Mouse (Mus musculus): ENCODE measurements around the gene Gm43720. TPM values are rescaled to one million over a fixed set of nuclear protein-coding genes. Genes with fewer than 3 reads are reported as not detected.

The Gm43720 gene
- 0.13 and 0.17 TPM in 2 replicates for polyA plus RNA-seq (2015; fragmentation: Nextera tagmentation; extraction: Ambion mirVana)

DNA sequence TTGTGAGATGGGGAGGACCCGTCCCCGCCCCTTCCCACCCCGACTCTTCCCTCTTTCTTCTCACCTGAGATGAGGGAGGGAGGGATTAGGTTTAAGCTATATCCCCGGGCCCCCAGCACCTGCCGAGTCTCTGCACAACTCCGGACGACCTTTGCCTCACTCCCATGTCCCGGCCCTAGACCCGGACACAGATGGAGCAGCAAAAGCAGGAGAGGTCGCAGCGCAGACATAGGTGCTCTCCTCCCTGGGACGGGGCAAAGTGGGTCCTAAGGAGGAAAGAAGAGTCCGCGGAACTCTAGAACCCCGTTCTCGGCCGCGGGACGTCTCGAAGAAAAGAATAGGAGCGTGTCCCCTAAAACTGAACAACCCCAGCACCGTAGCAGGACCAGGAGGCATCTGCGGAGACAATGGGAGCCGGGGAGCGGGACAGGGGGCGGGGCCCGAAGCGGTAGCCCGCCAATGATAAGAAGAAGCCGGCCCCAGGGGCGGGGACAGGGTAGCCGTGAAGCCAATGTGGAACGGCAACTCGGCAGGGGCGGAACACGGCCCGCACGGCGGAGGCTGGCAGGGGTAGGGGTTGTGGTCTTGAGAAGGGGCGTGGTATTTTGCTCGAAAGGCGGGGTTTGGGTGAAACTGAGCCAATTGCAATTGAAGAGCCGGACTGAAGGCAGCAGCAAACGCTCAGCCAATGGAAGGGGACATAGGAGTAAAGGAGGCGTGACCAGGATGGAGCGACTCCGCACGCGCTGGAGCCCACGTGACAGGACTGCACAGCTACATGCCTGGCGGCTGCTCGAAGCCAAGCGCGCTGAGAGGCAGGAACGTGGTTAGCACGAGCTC lies at the start of gene Gm43720, which contains the start of the genes Gpc2 and Stag3:
Gene Gm43720 (minus strand): TSS at position 374 of the 840 bp plus-strand sequence.
Gene Gpc2 (minus strand): TSS at position 421 of the 840 bp plus-strand sequence.
Gene Stag3 (plus strand): TSS at position 656 of the 840 bp plus-strand sequence.
- H3K4me1 ChIP-seq: peaks cover 19% of the 10 kb centered on the region
- H3K4me3 ChIP-seq (replicated peaks): peak within 1 kb of the TSS; percentile 69
- no peaks in the 10 kb centered on the region; the same call in 1 of the 2 replicates for H3K36me3 ChIP-seq
- H3K27ac ChIP-seq: 0 out of 2 replicates have a peak within 1 kb of the TSS, but pooled peaks have one; percentile 35
- peak within 1 kb of the TSS; percentile 50 for H3K9ac ChIP-seq
- H3K9me3 ChIP-seq: no peaks in the 10 kb centered on the region
- no peaks in the 10 kb centered on the region for H3K27me3 ChIP-seq (replicated peaks)
- peak within 1 kb of the TSS; percentile 88 for H3K4me2 ChIP-seq
- under 1% methylated on average over 56 of the region's 56 CpGs for WGBS
- peak; percentile 98 for ATAC-seq (ENCODE audit: insufficient read depth, low FRiP score, low read depth)

DNA sequence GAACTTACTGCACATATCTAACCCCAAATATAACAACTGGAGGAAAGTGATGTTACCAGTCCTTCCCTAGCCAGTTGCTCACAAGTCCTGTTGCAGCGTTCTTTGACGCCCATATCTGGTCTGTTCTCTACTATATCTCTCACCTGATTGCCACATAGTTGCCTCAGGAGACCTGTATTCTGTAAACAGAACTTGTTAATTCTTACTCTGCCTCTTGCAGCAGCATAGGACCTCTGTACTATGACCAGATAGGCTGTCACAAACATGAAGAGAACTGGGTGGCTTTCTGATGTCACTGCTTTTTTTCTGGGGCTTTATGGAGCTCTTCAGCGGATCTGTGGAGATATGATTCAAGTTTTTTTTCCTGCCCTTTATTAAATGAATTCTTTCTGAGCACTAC lies 33.0 kb upstream of the Gm43720 start:
- no peak for ATAC-seq (ENCODE audit: insufficient read depth, low FRiP score, low read depth)
- H3K36me3 ChIP-seq: no peaks in the 10 kb centered on the region
- H3K4me3 ChIP-seq (replicated peaks): no peak overlapping the region
- WGBS: 81% methylated on average over 3 of the region's 3 CpGs
- no peaks in the 10 kb centered on the region for H3K27me3 ChIP-seq (replicated peaks)
- H3K4me2 ChIP-seq: no peak overlapping the region
- H3K27ac ChIP-seq: no peak overlapping the region
- H3K4me1 ChIP-seq: no peaks in the 10 kb centered on the region
- H3K9ac ChIP-seq: no peak overlapping the region
- no peaks in the 10 kb centered on the region for H3K9me3 ChIP-seq

DNA sequence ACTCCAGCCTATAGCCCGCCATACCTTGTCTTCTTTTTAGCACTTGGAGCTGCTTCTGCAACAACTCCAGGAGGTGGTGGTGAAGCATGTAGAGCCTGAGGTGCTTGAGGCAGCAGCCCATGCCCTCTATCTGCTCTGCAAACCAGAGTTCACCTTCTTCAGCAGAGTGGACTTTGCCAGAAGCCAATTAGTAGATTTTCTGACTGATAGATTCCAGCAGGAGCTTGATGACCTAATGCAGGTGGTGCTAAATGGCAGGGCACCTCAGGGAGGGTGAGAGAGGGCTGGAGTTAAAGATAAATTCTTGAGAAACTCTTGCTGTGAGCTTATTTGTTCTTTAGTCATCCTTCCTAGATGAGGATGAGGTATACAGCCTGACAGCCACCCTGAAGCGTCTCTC lies 19.9 kb upstream of the Gm43720 start:
- 78% methylated on average over 2 of the region's 2 CpGs for WGBS
- Histone ChIP-seq H3K36me3 (no peaks in the 10 kb centered on the region), H3K4me1 (no peaks in the 10 kb centered on the region), H3K27me3 (replicated peaks) (no peaks in the 10 kb centered on the region), H3K4me2 (no peak overlapping the region), H3K9ac (no peak overlapping the region), H3K9me3 (no peaks in the 10 kb centered on the region), H3K4me3 (replicated peaks) (no peak overlapping the region), H3K27ac (no peak overlapping the region)
- no peak for ATAC-seq (ENCODE audit: insufficient read depth, low FRiP score, low read depth)

DNA sequence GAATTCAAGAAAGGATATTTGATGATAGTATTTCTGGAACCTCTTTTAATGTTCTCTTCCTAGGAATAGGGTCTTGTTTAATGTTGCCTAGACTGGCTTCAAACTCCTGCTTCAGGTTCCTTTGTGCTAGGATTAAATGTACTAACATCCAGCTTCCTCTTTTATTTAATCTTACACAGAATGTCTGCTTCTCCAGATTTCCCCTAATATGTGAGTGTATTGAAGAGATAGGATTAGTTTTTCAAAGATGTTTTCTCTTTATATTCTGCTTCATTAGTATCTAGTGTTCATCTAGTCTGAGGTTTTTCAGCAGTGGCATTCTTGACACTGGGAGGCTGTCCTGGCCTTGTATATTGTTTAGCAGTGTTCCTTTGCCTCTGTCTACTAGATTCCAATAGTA lies 14.4 kb upstream of the Gm43720 start:
- no peaks in the 10 kb centered on the region for H3K4me1 ChIP-seq
- no peak overlapping the region for H3K4me3 ChIP-seq (replicated peaks)
- no peak for ATAC-seq (ENCODE audit: insufficient read depth, low FRiP score, low read depth)
- H3K36me3 ChIP-seq: no peaks in the 10 kb centered on the region
- H3K9me3 ChIP-seq: no peaks in the 10 kb centered on the region
- no peaks in the 10 kb centered on the region for H3K27me3 ChIP-seq (replicated peaks)
- H3K9ac ChIP-seq: no peak overlapping the region
- H3K4me2 ChIP-seq: no peak overlapping the region
- H3K27ac ChIP-seq: no peak overlapping the region

DNA sequence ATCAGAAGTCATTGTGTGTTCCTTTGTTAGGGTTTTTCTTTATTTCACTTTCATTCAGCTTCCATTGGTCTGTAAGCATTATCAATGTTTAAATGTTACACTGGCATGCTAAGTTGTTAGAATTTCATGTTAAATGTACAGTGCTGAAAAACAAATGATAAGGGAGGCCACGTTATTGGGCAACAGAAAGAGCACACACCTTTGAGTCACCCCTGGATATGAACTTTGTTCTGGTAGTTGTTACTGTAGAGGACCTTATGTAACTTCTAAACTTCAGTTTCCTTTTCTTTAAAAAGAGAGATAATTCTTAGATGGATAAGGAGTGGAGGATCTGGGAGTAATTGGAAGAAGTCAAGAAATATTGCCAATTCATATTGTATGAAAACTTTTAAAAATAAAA lies 11.9 kb upstream of the Gm43720 start:
- H3K4me3 ChIP-seq (replicated peaks): no peak overlapping the region
- WGBS: 69% methylated on average over 1 of the region's 1 CpGs
- no peaks in the 10 kb centered on the region for H3K27me3 ChIP-seq (replicated peaks)
- no peak overlapping the region for H3K27ac ChIP-seq
- H3K9ac ChIP-seq: no peak overlapping the region
- H3K4me1 ChIP-seq: no peaks in the 10 kb centered on the region
- no peak overlapping the region for H3K4me2 ChIP-seq
- H3K36me3 ChIP-seq: no peaks in the 10 kb centered on the region
- ATAC-seq (ENCODE audit: insufficient read depth, low FRiP score, low read depth): no peak
- no peaks in the 10 kb centered on the region for H3K9me3 ChIP-seq

DNA sequence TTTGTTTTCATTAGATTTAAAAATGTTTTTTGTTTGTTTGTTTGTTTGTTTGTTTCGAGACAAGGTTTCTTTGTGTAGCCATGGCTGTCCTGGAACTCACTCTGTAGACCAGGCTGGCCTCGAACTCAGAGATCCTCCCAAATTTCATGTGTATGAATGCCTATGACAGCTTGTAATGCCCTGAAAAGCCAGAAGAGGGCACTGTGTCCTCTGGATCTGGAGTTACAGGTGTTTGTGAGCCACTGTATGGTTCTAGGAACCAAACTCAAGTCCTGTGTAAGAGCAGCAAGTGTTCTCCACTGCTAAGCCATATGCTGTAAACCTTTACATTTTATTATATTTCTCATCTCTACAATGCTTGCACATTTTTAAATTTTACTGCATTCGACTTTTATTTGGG lies 8.1 kb upstream of the Gm43720 start:
- no peaks in the 10 kb centered on the region for H3K4me1 ChIP-seq
- H3K9ac ChIP-seq: no peak overlapping the region
- no peak overlapping the region for H3K4me2 ChIP-seq
- H3K27me3 ChIP-seq (replicated peaks): no peaks in the 10 kb centered on the region
- 70% methylated on average over 3 of the region's 3 CpGs for WGBS
- H3K36me3 ChIP-seq: no peaks in the 10 kb centered on the region
- ATAC-seq (ENCODE audit: insufficient read depth, low FRiP score, low read depth): no peak
- no peak overlapping the region for H3K27ac ChIP-seq
- no peak overlapping the region for H3K4me3 ChIP-seq (replicated peaks)
- H3K9me3 ChIP-seq: no peaks in the 10 kb centered on the region

DNA sequence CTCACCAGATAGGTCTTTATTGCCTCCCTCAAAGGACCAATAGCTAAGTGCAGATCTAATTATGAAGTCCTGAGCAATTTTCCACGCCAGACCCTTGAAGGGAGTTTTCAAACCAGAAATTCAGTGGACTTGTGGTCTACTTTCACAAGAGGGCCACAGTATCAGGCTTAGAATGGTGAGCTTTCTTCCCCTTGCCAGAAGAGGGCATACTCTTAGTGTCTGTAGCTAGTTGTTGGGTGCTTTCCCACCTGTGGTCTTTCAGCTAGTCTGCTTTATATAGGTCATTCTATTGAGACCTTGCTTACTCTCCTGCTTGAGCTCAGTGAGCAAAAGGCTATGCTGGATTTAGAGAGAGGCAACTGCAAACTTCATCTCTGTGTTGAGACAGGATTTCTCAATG lies 3.8 kb upstream of the Gm43720 start:
- Histone ChIP-seq H3K4me1 (peaks cover 11% of the 10 kb centered on the region), H3K27ac (no peak overlapping the region), H3K4me2 (no peak overlapping the region), H3K9me3 (no peaks in the 10 kb centered on the region), H3K27me3 (replicated peaks) (no peaks in the 10 kb centered on the region), H3K9ac (no peak overlapping the region), H3K4me3 (replicated peaks) (no peak overlapping the region), H3K36me3 (no peaks in the 10 kb centered on the region)
- no peak for ATAC-seq (ENCODE audit: insufficient read depth, low FRiP score, low read depth)
- WGBS: 61% methylated on average over 1 of the region's 1 CpGs

DNA sequence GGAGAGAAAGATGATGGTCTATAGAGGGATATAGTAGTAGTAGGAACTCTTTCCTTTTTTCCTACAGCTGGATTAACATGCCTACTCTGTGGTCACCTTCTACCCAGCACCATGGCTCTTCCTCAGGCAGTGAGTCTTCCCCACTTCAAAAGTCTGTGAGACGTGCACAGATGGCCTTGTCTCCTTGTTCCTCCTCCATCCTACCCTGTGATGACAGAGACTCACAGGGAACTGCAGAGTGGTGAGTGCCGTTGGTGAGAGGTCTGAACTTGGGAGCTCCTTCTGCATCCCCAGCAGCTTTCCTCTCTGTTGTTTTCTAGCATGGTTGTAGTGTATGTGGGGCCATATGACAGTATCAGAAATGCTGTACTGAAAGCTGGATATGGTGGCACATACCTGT lies 2.0 kb upstream of the Gm43720 start:
- Histone ChIP-seq H3K4me3 (replicated peaks) (no peak overlapping the region), H3K4me1 (peaks cover 13% of the 10 kb centered on the region), H3K27me3 (replicated peaks) (no peaks in the 10 kb centered on the region), H3K27ac (no peak overlapping the region), H3K9me3 (no peaks in the 10 kb centered on the region), H3K9ac (no peak overlapping the region), H3K4me2 (no peak overlapping the region), H3K36me3 (no peaks in the 10 kb centered on the region; the same call in 1 of the 2 replicates)
- ATAC-seq (ENCODE audit: insufficient read depth, low FRiP score, low read depth): no peak
- WGBS: 73% methylated on average over 2 of the region's 2 CpGs

DNA sequence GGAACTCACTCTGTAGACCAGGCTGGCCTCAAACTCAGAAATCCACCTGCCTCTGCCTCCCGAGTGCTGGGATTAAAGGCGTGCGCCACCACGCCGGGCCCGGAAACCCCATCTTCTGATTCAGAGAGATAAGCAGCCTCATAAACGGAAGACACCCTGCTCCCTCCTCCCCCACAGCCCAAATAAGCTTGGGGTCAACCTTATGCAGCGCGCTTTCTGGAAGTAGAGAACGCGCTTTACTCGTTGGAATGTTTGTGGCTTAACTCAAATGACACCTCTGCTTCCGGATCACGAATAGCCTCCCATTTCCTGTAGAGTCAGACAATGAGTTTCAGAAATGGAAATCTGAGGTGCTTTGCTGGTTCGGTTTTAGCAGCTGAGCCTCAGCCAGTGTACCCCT lies 1.1 kb upstream of the Gm43720 start:
- no peak for ATAC-seq (ENCODE audit: insufficient read depth, low FRiP score, low read depth)
- Histone ChIP-seq H3K9me3 (no peaks in the 10 kb centered on the region), H3K27ac (no peak overlapping the region), H3K4me1 (peaks cover 18% of the 10 kb centered on the region), H3K9ac (no peak overlapping the region), H3K4me2 (no peak overlapping the region), H3K27me3 (replicated peaks) (no peaks in the 10 kb centered on the region), H3K4me3 (replicated peaks) (no peak overlapping the region), H3K36me3 (no peaks in the 10 kb centered on the region; the same call in 1 of the 2 replicates)
- 91% methylated on average over 15 of the region's 15 CpGs for whole genome bisulfite sequencing

DNA sequence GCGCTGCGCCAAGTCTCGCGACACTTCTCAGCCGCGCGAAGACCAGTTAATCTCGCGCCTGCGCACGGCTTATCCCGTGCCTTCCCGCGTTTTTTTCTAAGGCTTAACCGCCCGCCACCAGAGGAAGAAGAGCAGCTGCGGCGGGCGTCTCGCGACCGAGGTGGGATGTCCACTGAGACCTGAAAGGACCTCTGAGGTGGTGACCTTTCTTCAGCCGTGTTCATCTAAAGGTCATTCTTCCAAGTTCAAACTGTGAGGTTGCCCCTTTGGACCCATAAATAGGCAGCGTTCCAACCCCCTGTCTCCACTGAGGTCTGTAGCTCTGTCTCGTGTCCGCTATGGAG lies 639 bp upstream of the Gm43720 start:
- no peak overlapping the region for H3K9ac ChIP-seq

DNA sequence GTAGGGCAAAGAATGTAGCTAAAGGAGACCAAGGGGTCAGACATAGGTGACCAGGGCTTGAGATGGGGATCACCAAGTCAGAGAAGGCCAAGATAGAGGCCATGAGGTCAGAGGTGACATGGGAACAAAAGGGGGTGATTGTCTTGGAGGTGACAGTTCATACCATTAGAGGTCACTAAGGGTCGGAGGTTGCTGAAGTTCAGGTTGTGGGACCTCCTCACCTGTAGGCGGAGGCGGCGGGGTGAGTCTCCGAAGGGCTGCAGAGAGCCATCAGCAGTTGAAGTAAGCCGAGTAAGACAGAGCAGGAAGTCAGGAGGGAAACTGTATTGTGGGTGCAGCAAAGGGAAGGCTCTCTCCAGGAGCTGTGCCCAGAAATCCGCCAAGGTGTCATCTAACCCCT lies 1.8 kb downstream of the Gm43720 start:
- H3K27me3 ChIP-seq (replicated peaks): no peaks in the 10 kb centered on the region
- no peak overlapping the region for H3K4me2 ChIP-seq
- WGBS: 76% methylated on average over 7 of the region's 7 CpGs
- H3K27ac ChIP-seq: no peak overlapping the region
- peaks cover 23% of the 10 kb centered on the region for H3K4me1 ChIP-seq
- H3K36me3 ChIP-seq: no peaks in the 10 kb centered on the region; the same call in 1 of the 2 replicates
- H3K9me3 ChIP-seq: no peaks in the 10 kb centered on the region
- no peak for ATAC-seq (ENCODE audit: insufficient read depth, low FRiP score, low read depth)
- H3K9ac ChIP-seq: no peak overlapping the region
- H3K4me3 ChIP-seq (replicated peaks): no peak overlapping the region

More for the DNA sequence above, 639 bp upstream of the Gm43720 start:
- Histone ChIP-seq H3K4me3 (replicated peaks) (peak overlapping the region; percentile 69), H3K4me1 (peaks cover 19% of the 10 kb centered on the region), H3K36me3 (no peaks in the 10 kb centered on the region; the same call in 1 of the 2 replicates), H3K4me2 (peak overlapping the region; percentile 88), H3K9me3 (no peaks in the 10 kb centered on the region), H3K27me3 (replicated peaks) (no peaks in the 10 kb centered on the region), H3K27ac (no peak overlapping the region)
- WGBS: 17% methylated on average over 26 of the region's 26 CpGs
- ATAC-seq (ENCODE audit: insufficient read depth, low FRiP score, low read depth): no peak

DNA sequence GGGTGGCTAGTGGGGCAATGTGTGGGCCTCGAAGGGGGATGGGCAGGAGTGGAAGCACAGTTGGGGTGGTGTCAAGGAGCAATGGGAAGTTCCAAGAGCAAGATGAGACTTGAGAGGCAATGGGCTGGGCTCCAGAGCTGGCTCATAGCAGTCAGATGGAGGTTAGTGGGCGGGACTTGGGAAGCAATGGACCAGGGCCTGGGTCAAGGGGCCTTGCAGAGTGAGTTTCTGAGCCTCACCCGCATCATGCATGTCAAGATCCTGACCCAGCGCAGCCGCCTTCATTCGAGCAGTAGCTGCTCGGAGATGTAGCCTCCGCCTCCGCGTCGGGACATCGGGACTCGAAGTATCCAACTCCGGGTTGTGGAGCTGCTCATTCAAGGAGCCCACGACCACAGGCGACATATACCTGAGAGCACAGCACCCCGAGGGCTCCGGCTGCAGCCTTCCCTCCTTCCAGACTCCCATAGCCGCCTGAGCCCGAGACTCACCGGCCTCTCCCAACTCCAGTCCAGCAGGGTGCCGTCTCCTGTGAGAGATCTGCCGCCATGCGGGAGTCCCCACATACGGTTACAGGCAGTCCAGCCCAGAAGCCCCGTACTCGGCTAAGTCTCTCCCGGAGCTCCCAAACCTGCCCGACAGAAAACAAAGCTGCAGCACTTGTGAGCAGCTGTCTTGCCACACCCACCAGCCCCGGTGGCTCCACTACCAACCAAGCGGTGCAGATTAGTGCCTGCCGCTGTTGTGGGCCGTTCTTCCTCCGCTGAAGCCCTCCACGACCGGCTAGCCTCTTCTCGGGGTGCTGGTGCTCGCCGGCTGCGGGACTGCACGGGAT lies 4.3 kb downstream of the Gm43720 start:
- Histone ChIP-seq H3K36me3 (no peaks in the 10 kb centered on the region; the same call in 1 of the 2 replicates), H3K27me3 (replicated peaks) (no peaks in the 10 kb centered on the region), H3K4me2 (peak overlapping the region; percentile 42), H3K4me3 (replicated peaks) (no peak overlapping the region; the same call in 1 of the 2 replicates), H3K27ac (peak overlapping the region; percentile 55), H3K9ac (no peak overlapping the region), H3K4me1 (peaks cover 32% of the 10 kb centered on the region), H3K9me3 (no peaks in the 10 kb centered on the region)
- ATAC-seq (ENCODE audit: insufficient read depth, low FRiP score, low read depth): no peak
- 34% methylated on average over 41 of the region's 41 CpGs for WGBS

Measured in stomach, embryonic 15.5 days (tissue).